Mouse (Mus musculus) left cerebral cortex, adult 2 months (tissue): ENCODE measurements around the gene Acsl6. TPM values are rescaled to one million over a fixed set of nuclear protein-coding genes. Genes with fewer than 3 reads are reported as not detected.

Source experiments
- DNase-seq, 2 experiments: peaks; one replicate each; pipeline ENCODE4 v3.0.0; 2021 to 2022; ENCODE audit warnings: low spot score in 2 of 2, mixed read lengths in 1 of 2; ENCODE audit errors: extremely low spot score in 1 of 2
- H3K27ac ChIP-seq: fragments of 200-600 bp; 2 replicates; pipeline ENCODE4 v1.8.1; 2022
- H3K4me3 ChIP-seq: fragments of 200-600 bp; 2 replicates; pipeline ENCODE4 v1.8.1; 2022
- CTCF ChIP-seq: fragments of 200-600 bp; IDR thresholded peaks from 2 replicates; pipeline ENCODE4 v1.8.1; 2022; ENCODE audit warnings: antibody characterized with exemption, mild to moderate bottlenecking, moderate library complexity
- intact Hi-C: fragments of 180-260 bp; cut with DNase I; formaldehyde crosslinking; loops from one replicate; pipeline ENCODE4 v1.15.1; 2025
- total RNA-seq, 2 experiments: library from RNA; stranded (reverse); gene quantifications; 2 replicates each; pipeline ENCODE4 v1.2.3; 2021

Acsl6 gene
- total RNA-seq, 2 experiments from 2014 or later: 200 to 201 TPM

- DNase-seq: no peak
- H3K4me3 ChIP-seq: no peak overlapping the region
- H3K27ac ChIP-seq: no peak overlapping the region
- TF ChIP-seq CTCF: no peak
- intact Hi-C loops: no loop called here
Measured at GRCm38 (mm10) chr11:54406930-54407546, 103.4 kb downstream of the Acsl6 start.

GRCm38 (mm10) chr11:54410612-54411011, 107.0 kb downstream of the Acsl6 start:
- intact Hi-C loops: no loop called here
- TF ChIP-seq CTCF: peak; percentile 34
- Histone ChIP-seq H3K4me3 (no peak overlapping the region), H3K27ac (no peak overlapping the region)
- DNase-seq: no peak

GRCm38 (mm10) chr11:54413017-54413416, 109.4 kb downstream of the Acsl6 start:
- Histone ChIP-seq H3K4me3 (no peak overlapping the region), H3K27ac (no peak overlapping the region)
- intact Hi-C loops: no loop called here
- no peak for DNase-seq
- TF ChIP-seq CTCF: no peak

Other genes with a start within 250 kb of the Acsl6 start
- gene Pdlim4, start 234.8 kb upstream of the Acsl6 start, total RNA-seq: 10 to 100 TPM; 13.8 to 14.0 TPM
- 10 to 100 TPM; 21.8 to 32.0 TPM for gene P4ha2, start 203.7 kb upstream of the Acsl6 start, total RNA-seq
- gene Csf2, start 54.1 kb upstream of the Acsl6 start, total RNA-seq: not detected
- not detected for gene Il3, start 36.5 kb upstream of the Acsl6 start, total RNA-seq
- not detected for gene Meikin, start 66.9 kb downstream of the Acsl6 start, total RNA-seq
- 10 to 100 TPM; 36.3 to 38.3 TPM for gene Fnip1, start 134.4 kb downstream of the Acsl6 start, total RNA-seq
- gene Rapgef6, start 219.0 kb downstream of the Acsl6 start, total RNA-seq: 10 to 100 TPM; 36.9 to 37.8 TPM